Mouse (Mus musculus) central nervous system, embryonic 11.5 days (tissue): ENCODE measurements around the gene Rims1. TPM values are rescaled to one million over a fixed set of nuclear protein-coding genes. Genes with fewer than 3 reads are reported as not detected.

ENCODE experiments used
- polyA plus RNA-seq: library from polyadenylated mRNA; depleted of rRNA; stranded (reverse); fragments of >200 nt; gene quantifications from 2 replicates; pipeline ENCODE4 v1.2.3, GENCODE M21; 2012; rRNA removed

The Rims1 gene
- polyA plus RNA-seq, result 3.9 and 5.7 TPM in 2 replicates

GRCm38 (mm10) chr1:22805726-22806625 is at the start of gene Rims1:
Gene Rims1, minus strand, starts transcription at chr1:22805994.

